Mouse (Mus musculus): ENCODE measurements around the gene Evl. TPM values are rescaled to one million over a fixed set of nuclear protein-coding genes. Genes with fewer than 3 reads are reported as not detected.
A peak's percentile ranks its signal among the peaks of the same experiment; 100 is the strongest.

Evl gene
- polyA plus RNA-seq, 1 experiment from 2014 or later: 119 TPM

DNA sequence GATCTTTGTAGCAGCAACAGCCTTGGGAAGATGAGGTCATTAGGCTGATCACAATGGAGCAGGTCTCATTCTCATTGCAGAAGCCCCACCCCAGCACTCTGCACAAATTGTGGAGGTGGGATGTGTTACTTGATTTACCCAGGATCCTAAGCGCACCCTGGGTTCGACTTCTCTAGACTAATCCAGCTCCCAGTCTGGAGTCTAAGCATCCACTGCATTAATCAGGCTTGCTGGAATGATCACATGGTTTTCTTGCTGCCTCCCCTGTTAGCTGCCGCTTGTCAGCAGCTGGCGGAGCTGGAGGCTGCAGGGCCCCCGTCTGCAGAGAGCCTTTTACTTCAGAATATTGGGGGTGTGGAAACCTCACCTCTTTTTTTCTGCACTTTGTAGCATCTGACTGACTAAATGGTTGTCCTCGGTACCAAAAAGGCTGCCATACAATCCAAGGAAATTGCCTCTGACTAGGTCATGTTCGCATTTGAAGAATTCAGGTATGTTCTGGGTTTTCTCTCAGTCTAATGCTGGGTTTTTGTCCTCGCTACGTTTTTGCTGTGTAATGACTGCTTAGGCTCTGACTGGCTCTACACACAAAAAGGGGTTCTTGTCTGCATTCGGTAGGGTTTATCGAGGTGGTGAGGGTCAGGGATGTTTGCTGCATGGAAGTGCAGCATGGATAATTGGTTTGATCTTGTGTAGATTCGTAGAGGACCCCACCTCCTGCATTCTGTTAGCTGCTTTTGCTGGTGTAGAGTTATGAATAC is 51.2 kb downstream of the Evl start:
- Histone ChIP-seq H3K27ac (ENCODE audit: low read depth, low read length) (peak overlapping the region; percentile 30), H3K4me2 (peak overlapping the region; percentile 24), H3K9ac (ENCODE audit: low read length) (peak overlapping the region; percentile 18; the same call in 1 of the 2 replicates), H3K4me3 (ENCODE audit: low read depth, low read length) (0 out of 2 replicates have a peak overlapping the region, but pooled peaks have one; percentile 5), H3K27me3 (ENCODE audit: control insufficient read depth, insufficient read depth, low read length) (no peaks in the 10 kb centered on the region), H3K9me3 (ENCODE audit: control insufficient read depth, low read length) (no peaks in the 10 kb centered on the region), H3K4me1 (ENCODE audit: control insufficient read depth, insufficient read depth, low read length) (peaks cover 33% of the 10 kb centered on the region), H3K36me3 (ENCODE audit: control insufficient read depth, insufficient read depth, low read length) (no peaks in the 10 kb centered on the region)
- peak; percentile 87 for ATAC-seq (ENCODE audit: low FRiP score)
- peak; percentile 87 for DNase-seq (ENCODE audit: low spot score, missing footprints)
- 22% methylated on average over 12 of the region's 12 CpGs for WGBS

DNA sequence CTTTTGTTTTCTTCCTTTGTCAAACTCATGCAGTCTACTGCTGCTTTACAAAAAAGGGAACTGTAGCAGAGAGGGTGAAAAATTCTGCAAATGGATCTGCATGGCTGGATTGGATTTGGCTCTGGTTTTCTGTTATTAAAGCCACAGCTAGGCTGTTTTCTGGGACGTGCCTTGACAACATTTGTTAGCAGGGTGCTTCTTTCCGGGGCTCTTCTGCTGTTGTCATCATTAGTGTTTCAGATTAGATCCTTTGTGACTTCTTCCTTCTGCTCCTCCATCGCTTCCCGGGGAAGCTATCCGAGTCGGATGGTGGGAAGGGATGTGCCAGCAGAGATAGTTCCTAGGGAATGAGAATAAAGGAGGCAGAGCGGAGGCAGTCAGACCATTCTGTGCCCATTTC is 51.8 kb downstream of the Evl start:
- ATAC-seq (ENCODE audit: low FRiP score) (no peak), DNase-seq (ENCODE audit: low spot score, missing footprints) (peak; percentile 89)
- Histone ChIP-seq H3K36me3 (ENCODE audit: control insufficient read depth, insufficient read depth, low read length) (no peaks in the 10 kb centered on the region), H3K27me3 (ENCODE audit: control insufficient read depth, insufficient read depth, low read length) (no peaks in the 10 kb centered on the region), H3K4me3 (ENCODE audit: low read depth, low read length) (no peak overlapping the region), H3K27ac (ENCODE audit: low read depth, low read length) (no peak overlapping the region), H3K4me2 (no peak overlapping the region), H3K4me1 (ENCODE audit: control insufficient read depth, insufficient read depth, low read length) (peaks cover 30% of the 10 kb centered on the region), H3K9me3 (ENCODE audit: control insufficient read depth, low read length) (no peaks in the 10 kb centered on the region), H3K9ac (ENCODE audit: low read length) (peak overlapping the region; percentile 18; the same call in 1 of the 2 replicates)
- WGBS: 46% methylated on average over 7 of the region's 7 CpGs

DNA sequence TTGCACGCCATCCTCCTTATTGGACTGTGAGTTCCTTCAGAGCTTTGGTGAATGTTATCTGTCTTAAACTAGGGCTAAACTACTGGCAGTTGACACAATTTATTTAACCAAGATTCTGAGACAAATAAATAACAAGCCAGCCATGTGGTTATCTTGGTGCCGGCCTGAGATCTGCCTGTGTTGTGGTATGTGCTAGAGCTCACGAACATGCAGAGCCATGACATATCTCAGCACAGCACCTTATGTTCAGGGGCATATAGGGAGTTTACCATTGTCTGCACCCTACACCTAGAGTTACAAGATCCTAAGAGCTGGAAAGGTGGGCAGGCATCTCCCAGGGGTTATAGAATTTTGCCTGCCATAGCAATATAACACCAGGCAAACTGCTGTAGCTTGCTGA is 54.9 kb downstream of the Evl start:
- Histone ChIP-seq H3K4me3 (ENCODE audit: low read depth, low read length) (no peak overlapping the region), H3K4me2 (no peak overlapping the region), H3K36me3 (ENCODE audit: control insufficient read depth, insufficient read depth, low read length) (no peaks in the 10 kb centered on the region), H3K27ac (ENCODE audit: low read depth, low read length) (no peak overlapping the region), H3K9ac (ENCODE audit: low read length) (no peak overlapping the region), H3K27me3 (ENCODE audit: control insufficient read depth, insufficient read depth, low read length) (no peaks in the 10 kb centered on the region), H3K9me3 (ENCODE audit: control insufficient read depth, low read length) (no peaks in the 10 kb centered on the region), H3K4me1 (ENCODE audit: control insufficient read depth, insufficient read depth, low read length) (peaks cover 22% of the 10 kb centered on the region)
- 94% methylated on average over 3 of the region's 3 CpGs for whole genome bisulfite sequencing
- no peak for DNase-seq (ENCODE audit: low spot score, missing footprints)
- no peak for ATAC-seq (ENCODE audit: low FRiP score)

- ATAC-seq (ENCODE audit: low FRiP score): no peak
- Histone ChIP-seq H3K9me3 (ENCODE audit: control insufficient read depth, low read length) (no peaks in the 10 kb centered on the region), H3K27ac (ENCODE audit: low read depth, low read length) (no peak overlapping the region), H3K36me3 (ENCODE audit: control insufficient read depth, insufficient read depth, low read length) (no peaks in the 10 kb centered on the region), H3K4me3 (ENCODE audit: low read depth, low read length) (no peak overlapping the region), H3K4me1 (ENCODE audit: control insufficient read depth, insufficient read depth, low read length) (peaks cover 14% of the 10 kb centered on the region), H3K9ac (ENCODE audit: low read length) (no peak overlapping the region), H3K4me2 (no peak overlapping the region), H3K27me3 (ENCODE audit: control insufficient read depth, insufficient read depth, low read length) (no peaks in the 10 kb centered on the region)
- WGBS: 96% methylated on average over 4 of the region's 4 CpGs
- DNase-seq (ENCODE audit: low spot score, missing footprints): no peak
Observed at GRCm38 (mm10) chr12:108610255-108610654, 55.7 kb downstream of the Evl start.

DNA sequence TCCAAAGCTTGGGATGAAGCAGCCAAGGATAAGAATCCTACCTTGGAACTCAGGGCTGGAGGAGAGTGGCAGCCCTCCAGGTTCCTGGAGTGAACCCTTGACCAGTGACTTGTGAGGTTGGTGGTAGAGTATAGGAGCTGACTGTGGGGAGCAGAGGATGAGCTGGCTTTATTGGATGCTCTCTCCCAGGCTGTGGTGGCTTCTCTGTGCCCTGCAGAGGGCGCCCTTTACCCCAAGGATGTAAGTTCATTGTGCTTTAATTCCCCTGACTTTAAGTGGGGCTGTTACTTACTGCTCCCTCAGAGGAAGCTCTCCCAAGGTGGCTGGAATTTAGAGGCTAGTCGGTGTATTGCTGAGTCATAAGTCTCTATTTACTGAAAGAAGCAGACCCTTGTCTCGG is 58.6 kb downstream of the Evl start:
- DNase-seq (ENCODE audit: low spot score, missing footprints): no peak
- Histone ChIP-seq H3K4me1 (ENCODE audit: control insufficient read depth, insufficient read depth, low read length) (no peaks in the 10 kb centered on the region), H3K9ac (ENCODE audit: low read length) (no peak overlapping the region), H3K36me3 (ENCODE audit: control insufficient read depth, insufficient read depth, low read length) (no peaks in the 10 kb centered on the region), H3K27me3 (ENCODE audit: control insufficient read depth, insufficient read depth, low read length) (no peaks in the 10 kb centered on the region), H3K9me3 (ENCODE audit: control insufficient read depth, low read length) (no peaks in the 10 kb centered on the region), H3K27ac (ENCODE audit: low read depth, low read length) (no peak overlapping the region), H3K4me3 (ENCODE audit: low read depth, low read length) (no peak overlapping the region), H3K4me2 (no peak overlapping the region)
- WGBS: 53% methylated on average over 3 of the region's 3 CpGs
- ATAC-seq (ENCODE audit: low FRiP score): no peak

- Histone ChIP-seq H3K9ac (ENCODE audit: low read length) (no peak overlapping the region), H3K27ac (ENCODE audit: low read depth, low read length) (no peak overlapping the region), H3K4me1 (ENCODE audit: control insufficient read depth, insufficient read depth, low read length) (no peaks in the 10 kb centered on the region), H3K36me3 (ENCODE audit: control insufficient read depth, insufficient read depth, low read length) (no peaks in the 10 kb centered on the region), H3K4me2 (no peak overlapping the region), H3K9me3 (ENCODE audit: control insufficient read depth, low read length) (no peaks in the 10 kb centered on the region), H3K27me3 (ENCODE audit: control insufficient read depth, insufficient read depth, low read length) (no peaks in the 10 kb centered on the region), H3K4me3 (ENCODE audit: low read depth, low read length) (no peak overlapping the region)
- DNase-seq (ENCODE audit: low spot score, missing footprints) (no peak), ATAC-seq (ENCODE audit: low FRiP score) (no peak)
- WGBS: 85% methylated on average over 7 of the region's 7 CpGs
Observed at GRCm38 (mm10) chr12:108617511-108617910, 63.0 kb downstream of the Evl start.

GRCm38 (mm10) chr12:108619853-108620416 is 65.4 kb downstream of the Evl start:
- Histone ChIP-seq H3K9ac (ENCODE audit: low read length) (no peak overlapping the region), H3K4me1 (ENCODE audit: control insufficient read depth, insufficient read depth, low read length) (no peaks in the 10 kb centered on the region), H3K4me2 (no peak overlapping the region), H3K36me3 (ENCODE audit: control insufficient read depth, insufficient read depth, low read length) (0 out of 2 replicates have a peak, but pooled peaks cover 2% of the 10 kb centered on the region), H3K9me3 (ENCODE audit: control insufficient read depth, low read length) (no peaks in the 10 kb centered on the region), H3K27ac (ENCODE audit: low read depth, low read length) (no peak overlapping the region), H3K4me3 (ENCODE audit: low read depth, low read length) (no peak overlapping the region), H3K27me3 (ENCODE audit: control insufficient read depth, insufficient read depth, low read length) (no peaks in the 10 kb centered on the region)
- no peak for ATAC-seq (ENCODE audit: low FRiP score)
- WGBS: 96% methylated on average over 7 of the region's 7 CpGs
- no peak for DNase-seq (ENCODE audit: low spot score, missing footprints)

DNA sequence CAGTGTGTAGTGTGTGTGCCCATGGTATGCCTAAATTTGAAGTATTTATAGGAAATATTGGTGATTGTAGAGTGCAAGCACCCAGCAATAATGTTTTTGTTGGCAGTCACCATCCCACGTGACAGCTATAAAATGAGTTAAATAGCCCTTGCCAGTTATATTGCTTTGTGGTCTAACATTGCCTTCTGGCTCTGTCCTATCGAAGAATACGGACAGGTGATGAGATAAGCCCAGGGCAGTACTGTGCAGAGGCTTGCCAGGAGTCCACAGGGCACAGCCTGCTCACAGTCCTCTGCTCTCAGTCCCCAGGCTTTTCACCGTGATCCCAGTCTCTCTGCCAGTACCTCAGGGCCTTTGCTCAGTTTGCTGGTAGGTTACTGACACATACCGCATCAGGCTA is 67.9 kb downstream of the Evl start:
- no peak overlapping the region for H3K27ac ChIP-seq (ENCODE audit: low read depth, low read length)
- no peak overlapping the region for H3K4me2 ChIP-seq
- H3K9ac ChIP-seq (ENCODE audit: low read length): no peak overlapping the region
- ATAC-seq (ENCODE audit: low FRiP score) (no peak), DNase-seq (ENCODE audit: low spot score, missing footprints) (no peak)
- 0 out of 2 replicates have a peak, but pooled peaks cover 2% of the 10 kb centered on the region for H3K36me3 ChIP-seq (ENCODE audit: control insufficient read depth, insufficient read depth, low read length)
- WGBS: 93% methylated on average over 5 of the region's 5 CpGs
- no peaks in the 10 kb centered on the region for H3K4me1 ChIP-seq (ENCODE audit: control insufficient read depth, insufficient read depth, low read length)
- no peaks in the 10 kb centered on the region for H3K9me3 ChIP-seq (ENCODE audit: control insufficient read depth, low read length)
- no peaks in the 10 kb centered on the region for H3K27me3 ChIP-seq (ENCODE audit: control insufficient read depth, insufficient read depth, low read length)
- no peak overlapping the region for H3K4me3 ChIP-seq (ENCODE audit: low read depth, low read length)

DNA sequence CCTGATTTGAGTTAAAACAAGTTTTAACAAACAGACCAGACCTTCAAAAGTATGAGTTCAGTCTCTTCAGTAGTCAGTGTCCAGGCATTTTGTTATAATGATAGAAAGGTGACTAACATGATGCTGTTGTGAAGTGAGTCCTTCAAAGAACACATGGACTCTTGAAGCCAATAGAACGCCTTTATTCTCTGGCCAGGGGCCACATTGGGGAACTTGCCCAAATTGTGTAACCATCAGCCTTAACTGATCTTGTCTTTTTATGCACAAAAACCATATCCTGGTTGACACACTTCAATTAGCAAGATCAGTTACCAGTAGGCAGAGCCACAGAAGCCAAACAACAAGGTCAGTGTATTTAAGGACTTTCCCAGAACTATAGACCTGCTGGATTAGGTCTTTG is 75.0 kb downstream of the Evl start:
- ATAC-seq (ENCODE audit: low FRiP score) (no peak), DNase-seq (ENCODE audit: low spot score, missing footprints) (no peak)
- 89% methylated on average over 1 of the region's 1 CpGs for WGBS

More for the DNA sequence above, 75.0 kb downstream of the Evl start:
- Histone ChIP-seq H3K4me1 (ENCODE audit: control insufficient read depth, insufficient read depth, low read length) (no peaks in the 10 kb centered on the region), H3K9me3 (ENCODE audit: control insufficient read depth, low read length) (no peaks in the 10 kb centered on the region), H3K36me3 (ENCODE audit: control insufficient read depth, insufficient read depth, low read length) (no peaks in the 10 kb centered on the region; the same call in 1 of the 2 replicates), H3K4me2 (no peak overlapping the region), H3K9ac (ENCODE audit: low read length) (no peak overlapping the region), H3K27ac (ENCODE audit: low read depth, low read length) (no peak overlapping the region), H3K27me3 (ENCODE audit: control insufficient read depth, insufficient read depth, low read length) (no peaks in the 10 kb centered on the region), H3K4me3 (ENCODE audit: low read depth, low read length) (no peak overlapping the region)
